8 mouse cellular contexts compared by ENCODE assay signal in genomic region chr1:34866815-34867573, GRCm38 (mm10). TPM values are rescaled to one million over a fixed set of nuclear protein-coding genes. Genes with fewer than 3 reads are reported as not detected.
DNase-seq lines count a peak whose midpoint lies in the region; ATAC-seq lines count a peak whose summit lies in the region.

No protein-coding gene starts in this region.

- peaks cover 12% of the 10 kb centered on the region for H3K36me3 ChIP-seq in intestine, embryonic 14.5 days (ENCODE audit: control insufficient read depth, insufficient read depth, low read length)
- H3K36me3 ChIP-seq in midbrain, embryonic 10.5 days, result peaks cover 67% of the 10 kb centered on the region

- H3K27ac ChIP-seq in intestine, embryonic 14.5 days (ENCODE audit: low read depth), result no peak overlapping the region
- H3K27ac ChIP-seq in midbrain, embryonic 10.5 days (replicated peaks), result no peak overlapping the region

- H3K4me2 ChIP-seq in intestine, embryonic 14.5 days (ENCODE audit: low read length), result no peak overlapping the region

- ATAC-seq in activated CD4-positive, CD25-positive, alpha-beta regulatory T cell, adult 4 months, result peak; percentile 91
- peak; percentile 34; the same call in 1 of the 2 replicates for ATAC-seq in intestine, embryonic 14.5 days (replicated peaks; ENCODE audit: low FRiP score, low TSS enrichment, low read depth)

- WGBS in intestine, embryonic 14.5 days, result 60% methylated on average over 10 of the region's 10 CpGs
- WGBS in midbrain, embryonic 10.5 days, result 58% methylated on average over 10 of the region's 10 CpGs

- intact Hi-C loops in left cerebral cortex, postnatal 14 days (cut with DNase I), result no loop called here

- H3K9ac ChIP-seq in intestine, embryonic 14.5 days (ENCODE audit: low read length), result no peak overlapping the region

- no peak overlapping the region for H3K4me3 ChIP-seq in intestine, embryonic 14.5 days (ENCODE audit: low read depth, low read length)
- H3K4me3 ChIP-seq in midbrain, embryonic 10.5 days, result no peak overlapping the region

- H3K4me1 ChIP-seq in intestine, embryonic 14.5 days (replicated peaks; ENCODE audit: control insufficient read depth, insufficient read depth, low read length), result no peaks in the 10 kb centered on the region
- H3K4me1 ChIP-seq in midbrain, embryonic 10.5 days, result no peaks in the 10 kb centered on the region

- H3K27me3 ChIP-seq in intestine, embryonic 14.5 days (replicated peaks; ENCODE audit: control insufficient read depth, insufficient read depth, low read length), result no peaks in the 10 kb centered on the region
- H3K27me3 ChIP-seq in midbrain, embryonic 10.5 days (ENCODE audit: low read depth, poor library complexity, severe bottlenecking), result no peaks in the 10 kb centered on the region

- peak; percentile 93 to 97 for DNase-seq in cerebellum, postnatal 14 days
- peak; percentile 83 to 86 for DNase-seq in frontal cortex, postnatal 14 days (ENCODE audit: low spot score in 2 of 2)
- peak; percentile 92 for DNase-seq in intestine, embryonic 14.5 days (ENCODE audit: low spot score)
- DNase-seq in left cerebral cortex, postnatal 14 days (ENCODE audit: low spot score in 2 of 2), result peak; percentile 92 to 95
- peak; percentile 81 for DNase-seq in midbrain, embryonic 10.5 days (ENCODE audit: low spot score)
- DNase-seq in right cerebral cortex, postnatal 4 days, result peak; percentile 87
- DNase-seq in urinary bladder, postnatal 4 days (ENCODE audit: low spot score in 2 of 2), result peak; percentile 74 to 87

- H3K9me3 ChIP-seq in intestine, embryonic 14.5 days (ENCODE audit: control insufficient read depth, low read length), result no peaks in the 10 kb centered on the region
- no peaks in the 10 kb centered on the region for H3K9me3 ChIP-seq in midbrain, embryonic 10.5 days (replicated peaks)

RNA-seq across cellular contexts. Expression of gene Plekhb2, which starts 17.2 kb away (rescaled TPM):
- 100 to 1,000 TPM; 120 to 128 TPM for polyA plus RNA-seq in activated CD4-positive, CD25-positive, alpha-beta regulatory T cell, adult 4 months (2017; shearing (Covaris generic))
- polyA plus RNA-seq in intestine, embryonic 14.5 days (2014; fragmentation: Nextera tagmentation; extraction: Ambion mirVana), result 47.5 and 56.1 TPM in 2 replicates
- 100 to 1,000 TPM; 202 to 226 TPM for total RNA-seq in left cerebral cortex, postnatal 14 days (2021)
- polyA plus RNA-seq in midbrain, embryonic 10.5 days (2016; fragmentation: Nextera tagmentation; extraction: Ambion mirVana), result 50.8 and 56.8 TPM in 2 replicates

RNA-seq across cellular contexts. Expression of gene Fam168b, which starts 24.1 kb away (rescaled TPM):
- polyA plus RNA-seq in activated CD4-positive, CD25-positive, alpha-beta regulatory T cell, adult 4 months (2017; shearing (Covaris generic)), result 10 to 100 TPM; 18.6 to 20.8 TPM
- 68.0 and 68.6 TPM in 2 replicates for polyA plus RNA-seq in intestine, embryonic 14.5 days (2014; fragmentation: Nextera tagmentation; extraction: Ambion mirVana)
- 100 to 1,000 TPM; 234 to 251 TPM for total RNA-seq in left cerebral cortex, postnatal 14 days (2021)
- polyA plus RNA-seq in midbrain, embryonic 10.5 days (2016; fragmentation: Nextera tagmentation; extraction: Ambion mirVana), result 115 and 138 TPM in 2 replicates
